Mouse (Mus musculus) mature B cell (primary cell): ENCODE measurements around the gene Clba1.

Experiments used
- in situ Hi-C: fragments of 300-500 bp; cut with MboI; formaldehyde crosslinking; loops from 2 replicates; pipeline ENCODE4 v1.14.3; 2019

Clba1 gene

DNA sequence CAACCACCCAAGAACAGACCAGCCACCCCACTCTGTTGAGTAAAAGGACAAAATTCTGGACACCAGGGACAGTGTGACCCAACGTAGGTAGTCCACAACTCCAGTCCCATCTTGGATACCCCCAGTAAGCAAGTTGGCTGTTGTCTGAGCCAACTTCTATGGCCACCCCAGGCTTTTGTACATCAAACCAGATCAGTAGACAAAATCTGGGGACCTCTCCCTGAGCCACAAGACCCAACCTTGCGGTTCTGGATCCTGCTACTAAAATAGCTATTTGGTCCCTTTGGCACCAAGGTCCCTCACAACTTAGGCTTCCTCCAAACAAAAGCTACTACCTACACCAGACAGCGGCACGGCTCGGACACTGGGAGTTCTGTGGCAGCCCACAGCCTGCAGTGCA, 13.7 kb upstream of the Clba1 start:
- in situ Hi-C loops: no loop called here

- in situ Hi-C loops: no loop called here
These were observed 13.2 kb upstream of the Clba1 start for GRCm38 (mm10) chr12:112795466-112796104.

DNA sequence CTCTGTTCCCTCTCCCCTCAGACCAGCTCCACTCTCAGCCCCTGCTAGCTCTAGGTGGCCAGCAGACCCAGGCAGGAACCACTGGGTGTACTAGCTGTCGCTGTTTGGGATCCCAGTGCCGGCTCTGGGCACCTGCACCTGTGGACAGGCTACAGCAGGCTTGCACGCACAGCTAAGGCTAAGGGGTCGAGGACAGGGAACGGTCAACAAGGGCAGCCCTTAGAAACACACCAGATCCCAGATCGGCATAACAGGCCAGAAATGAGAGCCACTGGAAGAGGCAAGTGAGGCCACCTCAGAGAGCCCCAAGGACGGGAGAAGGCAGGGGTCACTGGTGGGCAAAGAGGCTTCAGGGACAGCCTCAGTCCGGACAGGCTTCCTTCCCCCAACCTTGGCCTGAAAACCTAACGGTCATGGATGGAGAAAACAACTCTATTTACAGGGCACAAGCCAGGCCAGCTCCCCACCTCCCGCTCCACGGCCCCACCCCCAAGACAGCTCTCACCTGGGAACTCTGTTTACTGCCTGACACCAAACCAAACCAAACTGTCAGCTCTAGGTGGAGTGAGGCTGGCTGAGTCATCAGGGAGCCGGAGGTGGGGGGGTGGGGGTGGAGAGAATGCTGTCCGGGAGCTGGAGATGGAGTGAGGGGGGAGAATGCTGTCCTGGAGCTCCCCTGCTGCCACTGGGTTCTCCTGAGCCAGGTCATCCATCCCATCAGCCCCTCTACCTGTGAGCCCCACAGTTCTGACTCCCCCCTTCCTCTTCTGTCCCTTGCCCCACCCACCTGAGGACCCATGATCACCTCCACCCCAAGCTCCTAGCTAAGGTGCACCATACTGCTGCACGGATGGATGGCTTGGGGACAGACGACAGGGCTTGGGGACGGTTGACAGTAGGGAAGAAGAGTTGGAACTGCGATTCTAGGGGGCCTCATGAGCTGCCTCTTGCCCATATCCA, 11.9 kb upstream of the Clba1 start:
- in situ Hi-C loops: no loop called here

DNA sequence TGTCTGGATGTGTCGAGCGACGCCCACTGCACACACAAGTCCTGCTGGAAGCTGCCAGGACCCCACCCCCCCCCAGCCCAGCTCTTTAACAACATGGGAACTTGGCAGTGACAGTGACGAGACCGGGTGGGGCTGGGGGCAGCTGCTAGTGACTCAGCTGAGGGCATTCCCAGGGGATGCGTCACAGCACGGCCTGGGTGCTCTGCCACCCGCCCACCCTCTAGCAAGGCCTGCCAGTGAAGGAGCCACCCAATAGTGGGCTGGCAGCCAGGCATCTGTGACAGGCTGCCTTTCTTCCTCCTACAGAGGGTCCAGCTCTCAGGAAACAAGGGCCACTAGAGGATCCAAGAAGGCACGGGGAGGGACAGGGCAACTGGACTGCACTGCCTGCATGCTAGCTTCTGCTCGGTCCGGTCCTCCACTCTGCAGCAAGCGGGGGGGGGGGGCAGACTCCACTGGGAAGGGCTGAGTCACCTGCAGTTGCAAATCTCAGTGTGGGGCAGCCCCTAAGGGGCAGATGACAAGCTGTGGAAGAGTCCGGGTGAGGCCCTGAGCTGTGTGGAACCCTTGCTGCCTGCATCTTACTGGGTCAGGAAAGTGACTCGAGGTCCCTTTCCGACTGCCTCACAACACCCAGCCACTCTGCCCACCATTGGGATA, 10.9 kb upstream of the Clba1 start:
- in situ Hi-C loops: no loop called here

DNA sequence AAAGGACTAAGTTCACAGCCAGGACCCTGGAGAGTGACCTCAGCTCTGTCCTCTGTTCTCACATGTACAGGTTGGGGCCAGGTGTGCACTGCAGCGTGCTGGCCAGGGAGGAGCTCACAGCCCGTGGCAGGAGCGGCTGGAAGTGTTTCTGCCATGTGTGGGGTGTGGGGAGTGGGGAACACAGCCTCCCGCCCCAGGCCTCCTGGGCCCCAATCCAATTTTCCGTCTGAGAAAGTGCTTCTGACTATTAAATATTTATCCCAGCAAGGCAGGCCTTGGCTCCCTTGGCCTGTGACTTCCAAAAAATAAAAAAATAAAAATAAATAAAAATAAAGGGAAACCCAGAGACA, 10.4 kb upstream of the Clba1 start:
- in situ Hi-C loops: no loop called here

GRCm38 (mm10) chr12:112798716-112799115, 10.0 kb upstream of the Clba1 start:
- in situ Hi-C loops: no loop called here

DNA sequence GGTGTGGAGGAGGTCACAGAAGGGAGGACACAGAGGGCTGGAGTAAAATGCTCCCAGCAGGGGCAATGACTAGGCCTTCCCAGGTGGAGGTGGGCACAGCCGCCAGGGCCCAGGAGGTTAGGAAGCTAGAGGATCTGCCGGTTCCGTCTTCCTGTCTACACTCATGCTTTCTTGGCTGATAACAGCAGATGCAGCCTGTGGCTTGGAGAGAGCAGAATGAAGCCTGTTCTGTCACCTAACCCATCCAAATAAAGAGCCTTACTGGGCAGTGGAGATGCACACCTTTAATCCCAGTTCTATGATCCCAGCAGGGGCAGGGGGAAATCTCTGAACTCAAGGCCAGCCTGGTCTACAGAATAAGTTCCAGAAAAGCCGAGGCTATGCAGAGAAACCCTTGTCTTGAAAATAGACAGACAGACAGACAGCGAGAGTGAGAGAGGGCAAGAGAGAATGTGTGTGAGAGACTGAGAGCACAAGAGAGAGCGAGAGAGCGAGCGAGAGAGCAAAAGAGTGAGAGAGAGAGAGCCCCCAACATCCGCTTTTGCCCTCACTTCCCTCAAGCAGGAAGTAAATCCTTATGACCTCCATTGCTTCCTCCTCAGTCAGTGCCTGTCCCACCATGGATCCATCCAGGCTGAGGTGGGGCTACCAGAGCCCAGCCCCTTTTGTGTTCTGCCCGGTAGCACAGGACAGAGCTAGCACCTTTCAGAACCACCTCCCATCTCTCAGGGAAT, 9.3 kb upstream of the Clba1 start:
- in situ Hi-C loops: no loop called here

GRCm38 (mm10) chr12:112800476-112800875, 8.3 kb upstream of the Clba1 start:
- in situ Hi-C loops: no loop called here

DNA sequence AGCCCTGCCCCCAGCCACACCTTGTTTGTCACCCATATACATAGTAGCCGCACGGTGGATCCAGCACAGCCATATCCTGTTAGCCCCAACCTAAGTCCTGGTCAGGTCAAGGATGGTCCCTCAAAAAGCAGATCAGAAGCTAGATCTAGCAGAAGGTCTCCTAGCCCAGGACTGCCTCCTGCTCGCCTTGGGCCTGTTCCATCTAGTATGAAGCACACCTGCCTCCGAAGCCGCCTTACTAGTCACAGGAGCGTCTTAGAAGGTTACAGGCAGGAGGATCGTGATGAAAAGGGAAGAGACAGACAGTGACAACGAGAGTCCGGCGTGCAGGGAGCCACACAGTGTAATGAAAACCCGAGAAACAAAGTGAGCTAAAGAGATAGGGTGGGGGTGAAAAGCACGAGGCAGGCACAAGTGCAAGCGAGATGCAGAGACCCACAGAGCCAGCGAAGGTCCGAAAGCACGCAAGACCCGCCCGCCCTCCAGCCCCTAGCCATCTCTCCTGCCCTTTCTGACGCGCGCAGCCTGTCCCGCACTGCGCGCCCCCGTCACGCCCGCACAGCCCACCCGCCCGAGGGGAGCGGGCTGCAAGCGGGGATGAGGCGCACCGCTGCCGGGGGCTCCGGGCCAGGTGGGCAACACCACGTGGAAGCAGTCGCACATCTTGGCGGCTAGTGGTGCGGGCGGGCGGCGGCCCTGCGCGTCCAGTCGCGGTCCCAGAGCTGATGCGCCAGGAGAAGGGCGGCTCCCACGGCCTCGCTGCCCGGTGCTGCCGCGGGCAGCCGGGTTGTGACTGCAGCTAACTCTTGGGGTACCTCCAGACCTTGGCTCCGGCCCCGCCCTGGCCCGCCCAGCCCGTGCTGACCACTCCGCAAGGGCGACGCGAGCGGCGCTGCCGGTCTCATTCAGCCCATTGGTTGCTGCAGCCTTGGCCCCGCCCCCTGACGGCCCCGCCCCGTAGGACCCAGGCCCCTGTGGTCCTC, 6.6 kb upstream of the Clba1 start, which contains the start of gene Ahnak2:
TSS of gene Ahnak2 (minus strand) at position 794 of the 983 bp plus-strand sequence.
- in situ Hi-C loops: no loop called here

- in situ Hi-C loops: no loop called here
These were observed 5.8 kb upstream of the Clba1 start for GRCm38 (mm10) chr12:112802917-112803316.

DNA sequence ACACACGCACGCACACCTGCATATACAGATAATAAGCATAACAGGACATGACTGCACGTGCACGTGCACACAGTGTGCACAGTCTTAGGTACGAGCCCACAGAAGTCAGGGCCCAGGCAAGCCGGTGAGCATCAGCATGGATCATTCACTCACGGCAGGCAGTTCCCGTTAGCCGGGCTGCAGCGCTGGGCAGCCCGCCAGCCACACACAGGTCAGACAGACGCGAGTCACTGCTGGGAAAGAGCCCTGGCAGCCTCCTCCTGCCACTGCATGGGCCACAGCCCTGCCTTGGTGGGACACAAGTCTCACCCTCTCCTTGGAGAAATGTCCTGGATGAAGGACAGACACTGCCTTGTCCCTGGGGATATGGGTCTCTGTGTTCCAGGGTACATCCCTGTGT, 4.7 kb upstream of the Clba1 start:
- in situ Hi-C loops: no loop called here

- in situ Hi-C loops: no loop called here
These were observed 2.7 kb upstream of the Clba1 start for GRCm38 (mm10) chr12:112806044-112806443.

DNA sequence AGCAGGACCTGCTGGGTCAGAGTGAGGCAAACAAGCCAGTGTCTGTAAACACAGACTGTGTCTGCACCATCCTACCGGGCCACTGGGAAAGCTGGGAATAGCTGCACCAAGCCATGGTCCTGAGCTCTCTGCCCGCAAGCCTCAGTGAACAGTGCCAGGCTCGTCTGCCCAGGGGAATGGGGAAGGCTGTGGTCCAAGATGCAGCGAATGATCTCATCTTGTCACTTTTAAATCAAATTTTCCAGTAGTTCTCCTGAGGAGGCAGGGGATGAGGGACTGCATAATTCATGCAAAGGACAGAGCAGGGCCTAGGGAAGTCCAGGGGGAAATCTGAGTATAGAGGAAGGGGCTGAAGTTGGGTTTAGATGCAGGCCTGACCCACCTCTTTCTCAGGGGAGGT, 941 bp upstream of the Clba1 start:
- in situ Hi-C loops: no loop called here

DNA sequence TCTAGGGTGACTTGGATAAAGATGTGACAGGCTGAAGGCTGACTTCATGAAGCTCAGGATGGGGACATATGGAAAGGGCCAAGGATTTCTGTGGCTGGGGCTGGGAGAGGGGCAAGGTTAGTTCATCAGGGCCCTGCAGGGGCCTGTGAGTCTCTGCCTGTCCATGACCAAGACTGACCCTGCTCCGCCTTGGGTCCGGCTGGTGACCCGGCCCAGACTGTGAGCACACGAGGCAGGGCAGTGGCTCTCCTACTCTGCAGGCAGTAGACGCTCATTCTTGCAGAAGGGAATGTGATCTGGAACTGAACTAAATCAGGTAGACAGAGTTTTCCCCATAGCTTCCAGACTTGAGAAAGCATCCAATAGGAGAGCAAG, 538 bp upstream of the Clba1 start:
- in situ Hi-C loops: no loop called here

DNA sequence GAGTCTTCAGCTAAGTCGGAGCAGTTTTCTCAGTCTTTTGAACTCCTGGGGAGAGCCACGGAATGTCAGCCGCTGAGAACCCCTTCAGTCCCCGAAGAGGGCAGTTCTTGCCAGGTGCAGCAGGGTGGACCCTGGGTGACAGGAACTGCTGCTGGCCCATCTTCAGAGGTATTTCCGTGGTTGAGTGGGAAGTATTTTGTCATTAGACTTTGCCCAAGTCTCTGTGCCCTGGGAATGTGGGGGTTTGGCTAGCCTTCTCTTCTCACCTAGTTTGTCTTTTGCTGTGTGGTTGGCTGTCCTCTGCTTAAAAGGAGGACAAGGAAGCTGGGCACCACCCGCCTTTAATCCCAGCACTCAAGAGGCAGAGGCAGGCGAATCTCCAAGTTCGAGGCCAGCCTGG, 904 bp downstream of the Clba1 start:
- in situ Hi-C loops: no loop called here

- in situ Hi-C loops: no loop called here
These were observed 1.6 kb downstream of the Clba1 start for GRCm38 (mm10) chr12:112810092-112810885.

DNA sequence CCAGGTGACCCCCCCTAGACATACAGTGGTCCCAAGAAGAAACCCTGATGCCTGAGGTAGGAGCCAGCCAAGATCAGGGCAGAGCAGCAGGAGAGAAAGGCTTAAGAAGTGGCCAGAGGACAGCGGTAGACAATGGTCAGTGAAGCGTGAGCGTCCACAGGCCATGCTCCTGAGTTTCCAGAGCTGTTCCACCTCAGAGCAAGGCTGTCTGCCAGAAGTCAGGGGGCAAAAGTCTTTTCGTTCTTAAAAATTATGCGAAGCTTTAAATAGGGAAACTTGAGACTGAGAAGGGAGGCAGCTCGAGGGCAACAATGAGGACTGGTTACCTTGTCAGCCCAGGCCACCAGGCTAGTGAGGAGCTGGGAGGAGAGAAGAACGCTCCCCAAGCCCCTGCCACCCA, 4.6 kb downstream of the Clba1 start:
- in situ Hi-C loops: no loop called here

DNA sequence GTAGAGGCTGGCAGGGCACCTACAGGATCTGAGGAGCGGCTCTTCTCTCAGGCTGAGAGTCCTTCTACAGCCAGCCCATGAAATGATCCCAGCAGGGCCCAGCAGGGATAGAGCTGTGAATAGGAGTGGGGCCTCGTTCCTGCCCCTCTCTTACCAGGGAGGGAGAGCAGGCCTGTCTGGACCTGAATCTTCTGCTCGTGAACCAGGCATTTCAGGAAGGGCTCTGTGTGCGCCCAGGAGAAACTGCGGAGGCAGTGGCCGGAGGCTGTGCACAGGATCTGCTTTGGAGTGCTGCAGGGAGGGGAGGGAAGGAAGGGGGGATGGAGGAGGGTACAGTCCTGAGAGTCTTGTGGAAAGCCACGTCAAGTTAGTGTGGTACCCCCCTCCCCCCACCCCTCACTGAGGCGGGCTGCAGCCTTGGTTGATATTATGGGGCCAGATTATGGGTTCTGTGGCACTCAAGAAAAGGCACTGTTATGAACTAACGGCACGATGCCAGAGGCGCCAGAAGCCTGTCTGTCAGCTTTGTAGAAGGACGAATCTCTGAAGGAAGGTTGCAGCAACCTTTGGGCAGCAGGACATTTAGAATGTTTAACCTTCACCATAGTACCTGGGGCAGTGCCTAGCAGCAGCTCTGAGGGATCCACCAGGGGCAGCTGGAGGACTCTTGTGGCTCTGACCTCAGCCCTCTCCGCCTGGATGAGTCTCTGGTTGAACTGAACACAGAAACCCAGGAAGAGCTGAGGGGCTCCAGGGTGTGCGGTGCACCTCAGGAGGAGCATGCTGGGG, 6.1 kb downstream of the Clba1 start:
- in situ Hi-C loops: no loop called here

DNA sequence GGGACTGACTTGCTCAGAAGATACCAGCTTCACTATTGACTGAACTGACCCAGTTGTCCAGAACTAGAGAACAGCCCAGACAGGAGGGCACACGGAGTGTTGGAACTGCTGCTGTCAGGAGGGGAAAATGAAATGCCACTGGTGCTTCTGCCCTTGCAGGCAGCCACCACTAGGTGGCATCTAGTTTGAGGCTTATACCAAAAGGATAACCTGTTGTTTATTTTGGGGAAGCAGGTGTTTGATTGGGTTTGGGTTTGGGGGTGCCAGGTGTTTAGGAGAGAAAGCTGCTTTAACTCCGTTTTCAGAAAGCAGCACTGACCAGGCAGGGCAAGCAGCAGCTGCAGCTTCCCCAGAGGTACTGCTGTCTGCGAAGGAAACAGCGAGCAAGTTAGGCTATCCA, 7.6 kb downstream of the Clba1 start:
- in situ Hi-C loops: no loop called here
